Mouse (Mus musculus): ENCODE results near the gene Tnks2. TPM values are rescaled to one million over a fixed set of nuclear protein-coding genes. Genes with fewer than 3 reads are reported as not detected.

Tnks2 gene
- polyA plus RNA-seq, 1 experiment from 2014 or later: 20.6 TPM

GRCm38 (mm10) chr19:36904211-36905007 lies 70.4 kb downstream of the Tnks2 start:
- no peak overlapping the region for H3K27ac ChIP-seq (ENCODE audit: low read length)
- no peaks in the 10 kb centered on the region for H3K36me3 ChIP-seq (ENCODE audit: control insufficient read depth, insufficient read depth, low read length)
- peak overlapping the region; percentile 63 for H3K4me3 ChIP-seq (replicated peaks; ENCODE audit: low read length)
- 2% methylated on average over 41 of the region's 41 CpGs for WGBS
- ATAC-seq (ENCODE audit: insufficient read depth, low FRiP score): peak; percentile 72; the same call in 1 of the 2 replicates
- peak overlapping the region; percentile 82 for H3K9ac ChIP-seq (ENCODE audit: low read length)
- no peaks in the 10 kb centered on the region for H3K27me3 ChIP-seq (ENCODE audit: control insufficient read depth, insufficient read depth, low read length)
- H3K9me3 ChIP-seq (replicated peaks; ENCODE audit: control insufficient read depth, low read length): no peaks in the 10 kb centered on the region
- H3K4me2 ChIP-seq (ENCODE audit: low read depth, low read length): peak overlapping the region; percentile 94
- 0 out of 2 replicates have a peak, but pooled peaks cover 3% of the 10 kb centered on the region for H3K4me1 ChIP-seq (ENCODE audit: control insufficient read depth, insufficient read depth, low read length)

DNA sequence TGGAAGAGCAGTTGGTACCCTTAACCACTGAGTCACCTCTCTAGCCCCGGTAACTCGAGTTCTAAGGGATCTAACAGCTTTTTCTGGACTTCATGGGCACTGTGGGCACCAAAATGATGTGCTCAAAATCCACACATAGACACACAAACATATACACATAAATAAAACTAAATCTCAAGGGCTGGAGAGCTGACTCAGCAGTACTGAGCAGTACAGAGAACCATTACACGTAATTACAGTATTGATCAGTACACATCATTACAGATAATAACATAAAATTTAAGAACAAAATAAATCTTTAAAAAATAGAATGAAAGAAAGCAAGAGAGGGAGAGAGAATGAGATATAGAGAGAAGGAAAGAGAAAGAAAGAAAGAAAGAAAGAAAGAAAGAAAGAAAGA lies 75.1 kb downstream of the Tnks2 start:
- Histone ChIP-seq H3K27me3 (ENCODE audit: control insufficient read depth, insufficient read depth, low read length) (no peaks in the 10 kb centered on the region), H3K4me2 (ENCODE audit: low read depth, low read length) (no peak overlapping the region), H3K9me3 (replicated peaks; ENCODE audit: control insufficient read depth, low read length) (no peaks in the 10 kb centered on the region), H3K4me3 (replicated peaks; ENCODE audit: low read length) (no peak overlapping the region), H3K36me3 (ENCODE audit: control insufficient read depth, insufficient read depth, low read length) (no peaks in the 10 kb centered on the region), H3K4me1 (ENCODE audit: control insufficient read depth, insufficient read depth, low read length) (0 out of 2 replicates have a peak, but pooled peaks cover 3% of the 10 kb centered on the region), H3K9ac (ENCODE audit: low read length) (no peak overlapping the region), H3K27ac (ENCODE audit: low read length) (no peak overlapping the region)
- no peak for ATAC-seq (ENCODE audit: insufficient read depth, low FRiP score)
- WGBS: 75% methylated on average over 3 of the region's 3 CpGs

DNA sequence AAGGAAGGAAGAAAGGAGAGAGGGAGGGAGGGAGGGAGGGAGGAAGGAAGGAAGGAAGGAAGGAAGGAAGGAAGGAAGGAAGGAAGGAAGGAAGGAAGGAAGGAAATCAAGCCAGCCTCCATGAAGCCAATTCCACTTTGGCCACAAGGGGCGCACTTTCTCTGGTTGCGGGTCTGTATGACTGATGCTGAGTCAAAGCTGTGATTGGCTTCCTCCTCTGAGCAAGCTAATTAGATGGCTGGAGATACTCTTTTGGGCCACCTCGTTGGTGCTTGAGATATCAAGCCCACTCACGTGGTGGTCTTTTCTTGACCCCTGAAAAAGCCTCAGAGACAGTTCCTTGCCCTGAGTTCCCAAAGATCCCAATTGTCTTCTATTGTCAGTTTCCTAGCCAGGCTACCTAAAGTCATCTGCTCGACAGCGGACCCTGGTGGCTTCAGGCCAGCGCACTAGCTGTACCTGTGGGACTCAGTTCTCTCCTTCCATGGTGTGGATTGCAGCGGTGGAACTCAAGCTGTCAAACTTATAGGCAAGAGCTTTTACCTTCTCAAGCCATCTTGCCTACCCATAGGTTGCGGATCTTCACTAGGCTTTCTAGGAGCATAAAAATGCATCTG lies 75.8 kb downstream of the Tnks2 start:
- H3K36me3 ChIP-seq (ENCODE audit: control insufficient read depth, insufficient read depth, low read length): no peaks in the 10 kb centered on the region
- 0 out of 2 replicates have a peak, but pooled peaks cover 1% of the 10 kb centered on the region for H3K4me1 ChIP-seq (ENCODE audit: control insufficient read depth, insufficient read depth, low read length)
- H3K27me3 ChIP-seq (ENCODE audit: control insufficient read depth, insufficient read depth, low read length): no peaks in the 10 kb centered on the region
- H3K9me3 ChIP-seq (replicated peaks; ENCODE audit: control insufficient read depth, low read length): no peaks in the 10 kb centered on the region
- no peak overlapping the region for H3K4me3 ChIP-seq (replicated peaks; ENCODE audit: low read length)
- no peak overlapping the region for H3K4me2 ChIP-seq (ENCODE audit: low read depth, low read length)
- no peak overlapping the region for H3K27ac ChIP-seq (ENCODE audit: low read length)
- no peak overlapping the region for H3K9ac ChIP-seq (ENCODE audit: low read length)
- no peak for ATAC-seq (ENCODE audit: insufficient read depth, low FRiP score)
- WGBS: 21% methylated on average over 9 of the region's 9 CpGs

GRCm38 (mm10) chr19:36910424-36911045 lies 76.5 kb downstream of the Tnks2 start:
- Histone ChIP-seq H3K9me3 (replicated peaks; ENCODE audit: control insufficient read depth, low read length) (no peaks in the 10 kb centered on the region), H3K4me3 (replicated peaks; ENCODE audit: low read length) (no peak overlapping the region), H3K27me3 (ENCODE audit: control insufficient read depth, insufficient read depth, low read length) (no peaks in the 10 kb centered on the region), H3K27ac (ENCODE audit: low read length) (no peak overlapping the region), H3K36me3 (ENCODE audit: control insufficient read depth, insufficient read depth, low read length) (no peaks in the 10 kb centered on the region), H3K4me1 (ENCODE audit: control insufficient read depth, insufficient read depth, low read length) (no peaks in the 10 kb centered on the region), H3K9ac (ENCODE audit: low read length) (no peak overlapping the region), H3K4me2 (ENCODE audit: low read depth, low read length) (no peak overlapping the region)
- ATAC-seq (ENCODE audit: insufficient read depth, low FRiP score): no peak
- whole genome bisulfite sequencing: 44% methylated on average over 12 of the region's 12 CpGs

DNA sequence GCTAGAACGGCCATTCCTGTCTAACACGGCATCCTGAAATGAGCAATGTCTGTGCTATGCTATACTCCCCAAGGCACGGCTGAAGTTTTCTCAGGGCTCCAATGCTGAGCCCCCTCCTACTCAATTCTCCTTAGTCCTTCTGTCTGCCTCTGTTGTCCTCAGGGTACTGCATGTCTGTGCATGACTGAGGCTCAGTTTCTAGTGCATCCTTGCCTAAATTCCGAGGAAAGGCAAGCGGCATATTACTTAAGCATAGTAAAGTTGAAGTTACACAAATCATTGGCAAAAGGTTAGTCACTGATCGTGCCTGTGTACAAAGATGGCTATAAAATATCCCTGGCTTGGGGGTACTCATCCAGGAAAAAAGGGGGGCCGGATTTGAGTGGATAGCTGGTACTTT lies 79.0 kb downstream of the Tnks2 start:
- Histone ChIP-seq H3K27ac (ENCODE audit: low read length) (no peak overlapping the region), H3K9me3 (replicated peaks; ENCODE audit: control insufficient read depth, low read length) (no peaks in the 10 kb centered on the region), H3K4me2 (ENCODE audit: low read depth, low read length) (no peak overlapping the region), H3K27me3 (ENCODE audit: control insufficient read depth, insufficient read depth, low read length) (no peaks in the 10 kb centered on the region), H3K4me3 (replicated peaks; ENCODE audit: low read length) (no peak overlapping the region), H3K4me1 (ENCODE audit: control insufficient read depth, insufficient read depth, low read length) (no peaks in the 10 kb centered on the region), H3K9ac (ENCODE audit: low read length) (no peak overlapping the region), H3K36me3 (ENCODE audit: control insufficient read depth, insufficient read depth, low read length) (no peaks in the 10 kb centered on the region)
- WGBS: 72% methylated on average over 7 of the region's 7 CpGs
- ATAC-seq (ENCODE audit: insufficient read depth, low FRiP score): no peak

DNA sequence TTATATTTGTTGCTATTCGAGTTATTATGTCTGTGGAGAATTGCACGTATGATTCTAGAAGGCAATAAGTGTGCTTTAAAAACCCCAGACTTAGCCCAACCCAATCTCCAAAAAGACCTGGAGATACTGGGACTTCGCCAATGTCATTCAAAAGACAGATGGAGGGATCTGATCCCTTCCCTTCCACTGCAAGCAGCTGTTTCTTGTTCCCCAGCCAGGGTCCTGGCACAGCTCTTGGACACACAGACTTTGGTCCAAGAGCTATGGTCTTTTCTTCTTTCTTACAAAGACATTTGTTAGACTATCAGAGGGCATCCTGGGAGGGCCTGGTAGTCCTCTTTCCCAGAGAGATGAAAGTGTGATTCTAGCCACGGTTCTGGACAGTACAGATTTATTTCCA lies 82.2 kb downstream of the Tnks2 start:
- Histone ChIP-seq H3K9ac (ENCODE audit: low read length) (no peak overlapping the region), H3K36me3 (ENCODE audit: control insufficient read depth, insufficient read depth, low read length) (no peaks in the 10 kb centered on the region), H3K4me3 (replicated peaks; ENCODE audit: low read length) (no peak overlapping the region), H3K9me3 (replicated peaks; ENCODE audit: control insufficient read depth, low read length) (no peaks in the 10 kb centered on the region), H3K4me2 (ENCODE audit: low read depth, low read length) (no peak overlapping the region), H3K27me3 (ENCODE audit: control insufficient read depth, insufficient read depth, low read length) (no peaks in the 10 kb centered on the region), H3K27ac (ENCODE audit: low read length) (no peak overlapping the region), H3K4me1 (ENCODE audit: control insufficient read depth, insufficient read depth, low read length) (peaks cover 4% of the 10 kb centered on the region; the same call in 1 of the 2 replicates)
- 78% methylated on average over 4 of the region's 4 CpGs for WGBS
- no peak for ATAC-seq (ENCODE audit: insufficient read depth, low FRiP score)

GRCm38 (mm10) chr19:36916876-36917389 lies 82.9 kb downstream of the Tnks2 start:
- no peak overlapping the region for H3K4me3 ChIP-seq (replicated peaks; ENCODE audit: low read length)
- WGBS: 85% methylated on average over 1 of the region's 1 CpGs

GRCm38 (mm10) chr19:36918441-36919301 lies 84.6 kb downstream of the Tnks2 start:
- peak; percentile 93 for ATAC-seq (ENCODE audit: insufficient read depth, low FRiP score)
- under 1% methylated on average over 85 of the region's 85 CpGs for WGBS
- no peaks in the 10 kb centered on the region for H3K9me3 ChIP-seq (replicated peaks; ENCODE audit: control insufficient read depth, low read length)

More at GRCm38 (mm10) chr19:36916876-36917389, 82.9 kb downstream of the Tnks2 start:
- Histone ChIP-seq H3K4me2 (ENCODE audit: low read depth, low read length) (no peak overlapping the region), H3K9ac (ENCODE audit: low read length) (no peak overlapping the region), H3K9me3 (replicated peaks; ENCODE audit: control insufficient read depth, low read length) (no peaks in the 10 kb centered on the region), H3K27me3 (ENCODE audit: control insufficient read depth, insufficient read depth, low read length) (no peaks in the 10 kb centered on the region), H3K36me3 (ENCODE audit: control insufficient read depth, insufficient read depth, low read length) (no peaks in the 10 kb centered on the region), H3K4me1 (ENCODE audit: control insufficient read depth, insufficient read depth, low read length) (peaks cover 4% of the 10 kb centered on the region; the same call in 1 of the 2 replicates), H3K27ac (ENCODE audit: low read length) (no peak overlapping the region)
- ATAC-seq (ENCODE audit: insufficient read depth, low FRiP score): no peak

More at GRCm38 (mm10) chr19:36918441-36919301, 84.6 kb downstream of the Tnks2 start:
- Histone ChIP-seq H3K4me2 (ENCODE audit: low read depth, low read length) (peak overlapping the region; percentile 82), H3K4me1 (ENCODE audit: control insufficient read depth, insufficient read depth, low read length) (peaks cover 4% of the 10 kb centered on the region; the same call in 1 of the 2 replicates), H3K36me3 (ENCODE audit: control insufficient read depth, insufficient read depth, low read length) (no peaks in the 10 kb centered on the region), H3K4me3 (replicated peaks; ENCODE audit: low read length) (peak overlapping the region; percentile 84), H3K27me3 (ENCODE audit: control insufficient read depth, insufficient read depth, low read length) (no peaks in the 10 kb centered on the region), H3K27ac (ENCODE audit: low read length) (peak overlapping the region; percentile 90), H3K9ac (ENCODE audit: low read length) (peak overlapping the region; percentile 90)

Measured in stomach, embryonic 16.5 days (tissue).